Mouse (Mus musculus): ENCODE measurements around the gene Prickle4.

DNA sequence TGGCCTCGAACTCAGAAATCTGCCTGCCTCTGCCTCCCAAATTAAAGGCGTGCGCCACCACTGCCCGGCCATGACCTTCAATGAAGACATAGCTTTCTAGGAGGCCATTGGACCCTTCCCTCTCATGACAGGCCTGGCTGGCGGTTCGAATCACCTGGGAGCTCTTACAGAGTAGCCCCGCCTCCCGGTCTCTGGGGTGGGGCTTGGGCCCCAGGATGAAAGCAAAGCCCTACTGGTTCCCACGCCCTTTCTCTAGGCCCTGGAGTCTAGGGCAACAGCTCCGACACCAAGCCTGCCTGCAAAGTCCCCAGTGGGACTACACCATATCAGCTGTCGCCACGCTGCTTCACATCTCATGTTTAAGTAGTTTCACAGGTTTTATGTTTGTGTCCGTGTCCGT, 49.5 kb upstream of the Prickle4 start:
- TF ChIP-seq CTCF (conservative IDR thresholded peaks at IDR 0.05; ENCODE audit: insufficient read depth, insufficient read length, low read depth, low read length) (no peak), POLR2A (IDR thresholded peaks at IDR 0.05; ENCODE audit: low read depth, low read length) (no peak)

Data from kidney, adult 2 months (tissue).